Mouse (Mus musculus): Measurements from ENCODE around the gene Mvb12b. TPM values are rescaled to one million over a fixed set of nuclear protein-coding genes. Genes with fewer than 3 reads are reported as not detected.

The Mvb12b gene
- polyA plus RNA-seq, 1 experiment, result 11.9 TPM

- Histone ChIP-seq H3K4me3 (ENCODE audit: insufficient read depth, low read depth, low read length) (no peak overlapping the region), H3K27ac (replicated peaks; ENCODE audit: low read depth, low read length) (no peak overlapping the region), H3K4me1 (ENCODE audit: control insufficient read depth, insufficient read depth, insufficient read length, low read length) (no peaks in the 10 kb centered on the region)
Measured at GRCm38 (mm10) chr2:33795716-33796472, 91.9 kb downstream of the Mvb12b start.

GRCm38 (mm10) chr2:33795001-33795580 is 92.7 kb downstream of the Mvb12b start:
- no peaks in the 10 kb centered on the region for H3K4me1 ChIP-seq (ENCODE audit: control insufficient read depth, insufficient read depth, insufficient read length, low read length)
- H3K27ac ChIP-seq (replicated peaks; ENCODE audit: low read depth, low read length), result no peak overlapping the region
- H3K4me3 ChIP-seq (ENCODE audit: insufficient read depth, low read depth, low read length), result no peak overlapping the region

DNA sequence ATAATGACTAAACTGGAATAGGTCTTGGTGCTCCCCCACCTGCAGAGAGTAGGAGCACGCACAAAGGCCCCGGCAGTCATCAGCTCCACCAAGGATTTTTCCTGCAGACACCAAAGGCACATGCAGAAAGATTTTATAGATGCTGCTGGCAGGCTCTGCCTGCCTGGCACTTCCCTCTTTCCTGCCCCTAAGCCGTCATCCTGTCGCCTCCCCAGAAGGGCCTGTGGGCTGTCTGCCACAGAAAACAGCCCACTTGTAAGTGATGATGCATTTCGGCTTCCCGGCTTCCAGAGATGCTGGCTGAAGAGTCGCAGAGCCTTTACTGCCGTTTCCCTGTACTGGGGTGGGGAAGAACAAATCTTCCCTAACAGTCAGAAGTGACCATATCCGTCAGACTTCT is 93.3 kb downstream of the Mvb12b start:
- H3K4me1 ChIP-seq (ENCODE audit: control insufficient read depth, insufficient read depth, insufficient read length, low read length), result no peaks in the 10 kb centered on the region
- no peak overlapping the region for H3K27ac ChIP-seq (replicated peaks; ENCODE audit: low read depth, low read length)
- H3K4me3 ChIP-seq (ENCODE audit: insufficient read depth, low read depth, low read length), result no peak overlapping the region

DNA sequence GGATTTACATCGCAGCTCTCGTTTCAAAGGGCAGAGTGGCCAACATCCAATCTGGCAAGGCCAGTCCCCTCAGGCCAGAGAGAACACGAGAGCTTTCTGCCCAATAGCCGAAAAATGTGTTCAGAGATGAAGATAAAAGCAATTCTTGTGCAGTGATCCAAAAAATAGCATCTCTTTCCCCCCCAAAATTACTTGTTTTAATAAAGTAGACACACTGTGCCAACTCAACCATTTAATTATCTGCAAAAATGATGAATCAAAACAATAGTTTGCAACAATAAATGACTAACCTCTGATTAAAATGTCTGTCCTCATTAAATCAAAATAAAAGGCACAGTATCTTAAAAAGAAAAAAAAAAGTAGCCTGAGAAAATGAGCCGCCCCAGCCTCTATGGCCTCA is 97.4 kb downstream of the Mvb12b start:
- Histone ChIP-seq H3K27ac (replicated peaks; ENCODE audit: low read depth, low read length) (no peak overlapping the region), H3K4me1 (ENCODE audit: control insufficient read depth, insufficient read depth, insufficient read length, low read length) (no peaks in the 10 kb centered on the region), H3K4me3 (ENCODE audit: insufficient read depth, low read depth, low read length) (no peak overlapping the region)

- H3K4me3 ChIP-seq (ENCODE audit: insufficient read depth, low read depth, low read length), result no peak overlapping the region
- no peaks in the 10 kb centered on the region for H3K4me1 ChIP-seq (ENCODE audit: control insufficient read depth, insufficient read depth, insufficient read length, low read length)
- no peak overlapping the region for H3K27ac ChIP-seq (replicated peaks; ENCODE audit: low read depth, low read length)
Measured at GRCm38 (mm10) chr2:33789732-33790131, 98.0 kb downstream of the Mvb12b start.

GRCm38 (mm10) chr2:33789279-33789678 is 98.5 kb downstream of the Mvb12b start:
- Histone ChIP-seq H3K4me1 (ENCODE audit: control insufficient read depth, insufficient read depth, insufficient read length, low read length) (no peaks in the 10 kb centered on the region), H3K4me3 (ENCODE audit: insufficient read depth, low read depth, low read length) (no peak overlapping the region), H3K27ac (replicated peaks; ENCODE audit: low read depth, low read length) (no peak overlapping the region)

DNA sequence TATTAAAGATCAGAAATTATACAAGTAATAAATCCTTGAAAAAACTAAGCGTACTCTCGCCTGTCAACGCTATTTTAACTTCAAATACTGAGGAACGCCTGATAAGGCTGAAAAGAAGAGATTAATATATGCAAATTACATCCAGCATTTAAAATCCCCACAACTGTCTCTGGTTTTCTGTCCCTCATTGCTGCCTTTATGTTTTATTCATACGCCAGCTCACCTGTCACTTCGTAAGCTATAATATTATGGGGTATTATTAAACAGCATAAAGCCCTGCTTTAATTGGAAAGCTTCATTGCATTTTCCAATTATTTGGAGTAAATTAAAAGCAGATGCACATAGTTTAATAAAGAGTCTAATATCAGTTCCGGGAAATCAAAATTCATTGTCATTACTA is 98.9 kb downstream of the Mvb12b start:
- Histone ChIP-seq H3K4me3 (ENCODE audit: insufficient read depth, low read depth, low read length) (no peak overlapping the region), H3K27ac (replicated peaks; ENCODE audit: low read depth, low read length) (no peak overlapping the region), H3K4me1 (ENCODE audit: control insufficient read depth, insufficient read depth, insufficient read length, low read length) (no peaks in the 10 kb centered on the region)

DNA sequence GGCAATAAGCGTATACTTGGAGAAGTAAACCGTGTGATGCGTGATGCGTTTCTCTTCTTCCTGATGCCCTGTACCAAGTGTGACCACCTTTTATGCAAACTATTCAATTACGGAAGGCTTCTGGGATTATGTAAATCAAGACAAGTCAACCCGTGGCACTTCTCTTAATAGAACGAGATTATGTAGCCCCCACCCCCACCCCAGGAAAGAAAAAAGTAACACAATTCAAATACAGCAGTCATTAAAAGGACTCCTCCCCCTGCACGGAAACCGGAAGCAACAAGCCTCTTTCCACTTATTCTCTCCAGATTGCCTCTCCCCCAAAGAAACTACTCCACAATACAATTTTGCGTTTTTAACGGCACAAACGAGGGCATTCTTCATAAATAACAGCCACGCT is 99.6 kb downstream of the Mvb12b start:
- Histone ChIP-seq H3K4me3 (ENCODE audit: insufficient read depth, low read depth, low read length) (no peak overlapping the region), H3K4me1 (ENCODE audit: control insufficient read depth, insufficient read depth, insufficient read length, low read length) (no peaks in the 10 kb centered on the region)

DNA sequence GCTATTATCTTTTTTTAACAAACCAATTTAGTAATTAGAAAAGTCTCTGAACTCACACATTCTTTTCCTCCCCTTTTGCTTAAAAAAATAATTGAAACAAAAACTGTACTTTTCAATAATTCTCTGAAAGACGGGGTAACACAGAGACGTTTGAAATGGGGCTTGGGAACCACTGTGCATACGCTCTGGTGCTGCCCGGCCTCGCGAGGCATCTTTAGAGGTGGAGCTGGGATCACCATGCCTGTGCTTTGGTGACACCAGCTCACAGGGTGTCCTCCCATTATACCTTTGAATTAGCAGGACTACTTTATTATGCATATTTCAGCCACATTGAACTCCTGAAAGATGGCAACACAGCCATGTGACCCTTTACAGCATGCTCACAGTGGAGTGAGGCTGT is 101.7 kb downstream of the Mvb12b start:
- no peak overlapping the region for H3K27ac ChIP-seq (replicated peaks; ENCODE audit: low read depth, low read length)
- no peak overlapping the region for H3K4me3 ChIP-seq (ENCODE audit: insufficient read depth, low read depth, low read length)
- H3K4me1 ChIP-seq (ENCODE audit: control insufficient read depth, insufficient read depth, insufficient read length, low read length), result no peaks in the 10 kb centered on the region

More for the DNA sequence above, 99.6 kb downstream of the Mvb12b start:
- H3K27ac ChIP-seq (replicated peaks; ENCODE audit: low read depth, low read length), result no peak overlapping the region

DNA sequence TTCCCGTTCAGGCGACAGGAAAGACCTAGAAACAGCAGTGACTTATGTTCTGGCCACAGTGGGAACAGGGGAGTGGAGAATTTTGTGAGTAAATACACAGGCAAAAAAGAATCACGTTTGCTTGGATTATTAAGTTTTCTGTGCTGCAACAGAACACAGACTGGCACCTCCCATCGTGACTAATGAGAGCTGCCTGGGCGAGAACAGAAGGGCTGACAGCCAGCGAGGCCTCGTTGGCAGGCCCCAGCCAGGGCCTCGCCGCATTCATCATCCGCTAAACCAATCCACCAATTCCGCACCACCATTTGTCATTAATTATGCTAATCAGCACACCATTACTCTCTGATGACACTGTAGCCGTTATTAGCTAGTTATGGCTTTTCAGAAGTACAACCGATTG is 102.2 kb downstream of the Mvb12b start:
- no peak overlapping the region for H3K4me3 ChIP-seq (ENCODE audit: insufficient read depth, low read depth, low read length)
- H3K4me1 ChIP-seq (ENCODE audit: control insufficient read depth, insufficient read depth, insufficient read length, low read length), result no peaks in the 10 kb centered on the region
- H3K27ac ChIP-seq (replicated peaks; ENCODE audit: low read depth, low read length), result no peak overlapping the region

- H3K4me3 ChIP-seq (ENCODE audit: insufficient read depth, low read depth, low read length), result no peak overlapping the region
- H3K27ac ChIP-seq (replicated peaks; ENCODE audit: low read depth, low read length), result no peak overlapping the region
- H3K4me1 ChIP-seq (ENCODE audit: control insufficient read depth, insufficient read depth, insufficient read length, low read length), result no peaks in the 10 kb centered on the region
Measured at GRCm38 (mm10) chr2:33784721-33785120, 103.0 kb downstream of the Mvb12b start.

GRCm38 (mm10) chr2:33783419-33783818 is 104.3 kb downstream of the Mvb12b start:
- H3K4me3 ChIP-seq (ENCODE audit: insufficient read depth, low read depth, low read length), result no peak overlapping the region
- no peaks in the 10 kb centered on the region for H3K4me1 ChIP-seq (ENCODE audit: control insufficient read depth, insufficient read depth, insufficient read length, low read length)
- H3K27ac ChIP-seq (replicated peaks; ENCODE audit: low read depth, low read length), result no peak overlapping the region

DNA sequence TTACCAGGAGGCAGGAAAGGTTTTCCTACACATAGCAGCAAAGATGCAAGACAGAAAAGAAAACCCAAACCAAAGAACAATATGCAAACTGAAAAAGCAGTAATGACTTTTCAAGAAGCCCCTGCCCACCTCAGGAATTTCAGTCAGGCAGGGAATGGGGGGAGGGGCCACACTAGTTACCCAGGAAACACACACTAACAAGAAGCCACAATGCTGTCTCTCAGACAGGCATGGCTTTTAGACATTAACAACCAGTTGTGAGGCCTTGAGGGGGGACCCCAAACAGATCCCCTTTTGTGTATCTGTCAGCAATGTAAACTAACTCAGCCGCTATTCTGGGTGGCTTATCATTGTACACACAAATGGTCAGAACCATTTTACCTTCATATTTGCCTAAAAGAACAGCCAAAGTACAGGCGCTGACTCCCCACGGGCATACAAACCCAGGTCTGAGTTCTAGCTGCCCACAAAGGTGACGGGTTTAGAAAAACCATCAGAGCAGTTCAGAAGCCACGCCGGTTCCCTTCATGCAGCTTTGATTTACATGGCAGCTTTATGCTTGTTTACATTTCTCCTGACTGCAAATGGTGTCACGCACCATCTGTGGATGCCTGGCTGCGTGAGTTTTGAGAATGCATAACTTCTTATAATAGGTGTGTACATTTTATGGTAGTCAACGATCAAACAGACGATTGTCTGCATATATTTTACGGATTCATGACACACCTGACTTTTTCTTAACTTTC is 105.9 kb downstream of the Mvb12b start:
- Histone ChIP-seq H3K4me1 (ENCODE audit: control insufficient read depth, insufficient read depth, insufficient read length, low read length) (no peaks in the 10 kb centered on the region), H3K4me3 (ENCODE audit: insufficient read depth, low read depth, low read length) (no peak overlapping the region), H3K27ac (replicated peaks; ENCODE audit: low read depth, low read length) (no peak overlapping the region)

- Histone ChIP-seq H3K27ac (replicated peaks; ENCODE audit: low read depth, low read length) (no peak overlapping the region), H3K4me3 (ENCODE audit: insufficient read depth, low read depth, low read length) (no peak overlapping the region), H3K4me1 (ENCODE audit: control insufficient read depth, insufficient read depth, insufficient read length, low read length) (no peaks in the 10 kb centered on the region)
Measured at GRCm38 (mm10) chr2:33778466-33778865, 109.3 kb downstream of the Mvb12b start.

- Histone ChIP-seq H3K4me3 (ENCODE audit: insufficient read depth, low read depth, low read length) (no peak overlapping the region), H3K4me1 (ENCODE audit: control insufficient read depth, insufficient read depth, insufficient read length, low read length) (no peaks in the 10 kb centered on the region), H3K27ac (replicated peaks; ENCODE audit: low read depth, low read length) (no peak overlapping the region)
Measured at GRCm38 (mm10) chr2:33777051-33777450, 110.7 kb downstream of the Mvb12b start.

GRCm38 (mm10) chr2:33774884-33775283 is 112.9 kb downstream of the Mvb12b start:
- H3K27ac ChIP-seq (replicated peaks; ENCODE audit: low read depth, low read length), result no peak overlapping the region
- H3K4me1 ChIP-seq (ENCODE audit: control insufficient read depth, insufficient read depth, insufficient read length, low read length), result no peaks in the 10 kb centered on the region
- H3K4me3 ChIP-seq (ENCODE audit: insufficient read depth, low read depth, low read length), result no peak overlapping the region
